Comparison of ENCODE assay signal across 7 mouse cellular contexts in genomic region chr19:21913005-21913670, GRCm38 (mm10).
DNase-seq lines count a peak whose midpoint lies in the region; ATAC-seq lines count a peak whose summit lies in the region.

No protein-coding gene starts in this region.

- ATAC-seq in granulocyte monocyte progenitor cell, adult 5-6 weeks (replicated peaks; ENCODE audit: poor library complexity, severe bottlenecking) = peak; percentile 86

- DNase-seq in adrenal gland, adult 8-10 months = peak; percentile 28
- peak; percentile 30 to 39 for DNase-seq in kidney, adult 8-10 months
- peak; percentile 72 for DNase-seq in lung, postnatal 36 days
- no peak for DNase-seq in cerebellum, postnatal 25 days
- no peak for DNase-seq in embryo, embryonic 9.5 days (ENCODE audit: extremely low spot score)
- no peak for DNase-seq in cerebellum, adult 9-11 months

Comparison
In these comparisons a context has a peak if more than half of its experiments do, and no peak if none do; other contexts are left out.
1. DNase-seq: peak in adrenal gland, adult 8-10 months (single experiment), kidney, adult 8-10 months (2 of 2) and lung, postnatal 36 days (single experiment); none in cerebellum, postnatal 25 days (0 of 2), embryo, embryonic 9.5 days (single experiment) and cerebellum, adult 9-11 months (single experiment).